Mouse (Mus musculus) gastrocnemius, adult 2 months (tissue): ENCODE results near the gene Ephb2. TPM values are rescaled to one million over a fixed set of nuclear protein-coding genes. Genes with fewer than 3 reads are reported as not detected.

Experiments
- DNase-seq: peaks from one replicate; pipeline ENCODE4 v3.0.0; 2022
- H3K27ac ChIP-seq: fragments of 200-600 bp; 2 replicates; pipeline ENCODE4 v1.8.1; 2022; ENCODE audit warnings: mild to moderate bottlenecking
- H3K4me3 ChIP-seq: fragments of 200-600 bp; 2 replicates; pipeline ENCODE4 v1.8.1; 2022; ENCODE audit warnings: mild to moderate bottlenecking, moderate library complexity
- CTCF ChIP-seq: fragments of 200-600 bp; IDR thresholded peaks from 2 replicates; pipeline ENCODE4 v1.8.1; 2022; ENCODE audit warnings: antibody characterized with exemption, mild to moderate bottlenecking, moderate library complexity
- intact Hi-C: fragments of 180-260 bp; cut with DNase I; formaldehyde crosslinking; loops from one replicate; pipeline ENCODE4 v1.15.1; 2025
- total RNA-seq, 2 experiments: library from RNA; stranded (reverse); gene quantifications; 2 replicates each; pipeline ENCODE4 v1.2.3; 2021

Ephb2 gene
- total RNA-seq, 2 experiments from 2014 or later: 0.26 to 1.9 TPM

DNA sequence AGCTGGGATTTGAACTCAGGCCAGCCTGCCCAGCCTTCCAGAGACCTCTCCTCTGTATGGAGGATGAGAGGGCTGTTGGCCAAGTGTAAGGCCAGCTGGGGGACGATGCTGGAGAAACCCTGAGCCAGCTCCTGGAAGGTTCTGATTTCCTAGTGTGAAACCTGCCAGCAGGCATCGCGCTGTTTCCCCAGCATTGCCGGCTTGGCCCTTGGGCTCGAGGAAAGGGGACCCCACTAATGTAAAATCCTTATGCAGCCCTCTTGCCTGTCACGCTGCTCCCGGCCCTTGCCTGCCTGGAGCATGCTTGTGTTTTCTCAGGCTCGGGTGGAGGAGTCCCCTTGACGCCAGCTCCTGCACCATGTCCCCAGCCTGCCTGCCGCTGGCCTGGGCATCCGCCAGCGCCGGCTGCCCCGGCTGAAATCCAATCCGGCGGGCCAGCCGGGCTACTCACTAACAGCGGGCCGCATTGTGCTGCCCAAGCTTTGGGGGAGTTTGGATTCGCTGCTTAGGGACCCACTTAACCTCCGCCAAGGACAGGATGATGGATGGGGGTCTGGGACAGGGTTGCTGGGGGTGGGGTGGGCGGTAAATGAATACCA lies 52.1 kb downstream of the Ephb2 start:
- DNase-seq: peak; percentile 86
- H3K4me3 ChIP-seq: peak overlapping the region; percentile 58
- TF ChIP-seq CTCF: no peak
- intact Hi-C loops: no loop called here
- peak overlapping the region; percentile 70 for H3K27ac ChIP-seq

DNA sequence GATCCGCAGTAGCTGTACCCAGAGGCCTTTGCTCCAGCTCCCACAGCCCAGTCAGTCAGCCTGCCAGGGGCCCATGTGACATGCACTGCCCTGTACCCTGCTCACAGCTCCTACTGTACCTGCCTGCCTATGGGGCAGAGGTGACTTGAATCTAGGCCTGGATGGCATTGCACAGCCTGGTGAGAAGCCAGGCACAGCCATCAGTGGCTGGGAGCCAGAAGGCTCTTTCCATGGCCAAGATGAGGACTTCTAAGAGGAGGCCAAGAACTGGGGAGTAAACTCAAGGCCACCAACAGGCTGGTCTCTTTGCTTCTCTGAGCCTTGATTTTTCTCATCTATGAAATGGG lies 53.2 kb downstream of the Ephb2 start:
- H3K27ac ChIP-seq: peak overlapping the region; percentile 54; the same call in 1 of the 2 replicates
- H3K4me3 ChIP-seq: no peak overlapping the region
- intact Hi-C loops: no loop called here
- DNase-seq: peak; percentile 37
- TF ChIP-seq CTCF: no peak

DNA sequence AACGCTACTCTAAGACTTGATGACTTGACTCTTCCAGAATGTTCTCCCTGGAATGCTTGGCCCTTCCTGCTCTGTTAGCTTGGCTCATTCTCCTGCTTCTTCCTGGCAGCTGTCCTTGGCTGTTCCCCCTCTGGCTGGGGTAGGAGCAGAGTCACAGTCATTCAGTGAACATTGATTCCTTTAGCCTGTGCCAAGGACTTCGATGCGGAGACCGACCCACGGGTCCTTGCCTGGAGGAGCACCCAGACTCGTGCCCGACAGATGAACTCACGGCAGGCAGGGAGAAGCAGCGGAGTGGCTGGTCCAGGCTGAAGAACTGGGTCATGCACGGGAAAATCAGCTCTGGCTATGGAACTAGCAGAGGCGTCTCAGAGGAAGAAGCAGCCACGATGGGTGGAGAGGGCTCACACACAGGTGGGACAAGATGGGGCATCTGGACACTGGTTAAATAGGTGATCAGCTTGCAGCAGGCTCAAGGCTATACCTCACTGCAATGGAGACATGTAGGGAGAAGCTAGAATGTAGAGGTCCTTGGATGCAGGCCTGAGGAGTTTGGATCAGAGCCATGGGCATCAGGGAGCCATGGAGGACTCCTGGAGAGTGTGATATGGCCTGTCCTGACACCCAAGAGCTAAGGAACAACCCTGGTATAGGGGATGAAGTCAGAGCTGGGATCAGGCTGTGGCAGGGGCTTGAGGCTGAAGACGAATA lies 53.8 kb downstream of the Ephb2 start:
- intact Hi-C loops: no loop called here
- H3K4me3 ChIP-seq: peak overlapping the region; percentile 26
- peak overlapping the region; percentile 54 for H3K27ac ChIP-seq
- TF ChIP-seq CTCF: no peak
- DNase-seq: peak; percentile 79

DNA sequence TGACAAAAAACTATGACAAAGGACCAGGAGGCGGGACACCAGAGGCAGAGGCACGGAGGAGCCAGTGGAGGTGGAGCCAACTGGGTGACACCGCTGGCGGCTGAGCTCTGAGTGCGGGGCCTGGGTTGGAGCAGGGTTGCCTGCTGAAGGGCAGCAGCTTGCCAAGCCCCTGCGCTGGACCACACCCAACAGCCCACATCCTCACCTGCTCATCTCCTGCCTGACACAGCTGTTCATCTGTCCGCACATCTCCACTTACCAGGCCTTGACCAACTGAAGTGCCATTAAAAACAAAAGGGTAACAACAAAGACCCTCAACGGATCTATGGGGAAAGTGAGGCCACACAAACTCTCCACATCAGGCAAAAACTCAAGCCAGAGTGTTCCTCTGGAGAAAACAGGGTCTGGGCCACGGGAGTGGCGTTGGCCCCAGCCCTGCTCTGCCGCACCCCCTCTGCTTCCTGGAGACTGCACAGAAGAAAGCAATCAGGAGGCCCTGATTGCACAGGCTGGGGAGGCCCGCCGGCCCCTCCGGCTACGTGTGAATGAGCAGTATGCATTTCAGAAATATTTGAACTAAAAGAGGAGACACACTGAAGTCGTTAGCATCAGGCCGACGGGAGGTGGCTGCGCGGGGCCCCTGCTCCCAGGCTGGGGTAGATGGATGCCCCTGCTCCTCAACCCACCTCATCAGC lies 55.4 kb downstream of the Ephb2 start:
- H3K4me3 ChIP-seq: no peak overlapping the region
- TF ChIP-seq CTCF: no peak
- peak overlapping the region; percentile 17; the same call in 1 of the 2 replicates for H3K27ac ChIP-seq
- intact Hi-C loops: no loop called here
- DNase-seq: peak; percentile 45

DNA sequence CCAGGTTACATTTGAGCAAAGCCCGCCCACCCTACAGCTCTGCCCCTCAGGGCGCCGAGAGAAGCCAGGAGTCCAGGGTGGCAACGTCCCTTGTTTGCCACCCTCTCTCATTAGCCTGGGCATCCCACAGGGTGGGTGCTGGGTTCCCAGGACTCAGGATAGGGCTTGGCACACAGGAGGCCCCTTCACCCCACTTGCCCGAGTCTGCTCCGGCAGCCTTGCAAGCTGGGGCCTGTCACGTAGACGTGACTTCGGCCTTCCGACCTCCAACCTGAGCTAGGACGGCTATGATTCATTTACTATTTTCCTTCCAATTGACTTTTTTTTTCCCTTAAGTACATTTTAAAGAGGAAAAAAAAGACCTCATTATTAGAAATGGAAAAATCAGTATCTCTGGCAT lies 56.6 kb downstream of the Ephb2 start:
- no peak for TF ChIP-seq CTCF
- intact Hi-C loops: no loop called here
- H3K4me3 ChIP-seq: no peak overlapping the region
- DNase-seq: no peak
- H3K27ac ChIP-seq: no peak overlapping the region

DNA sequence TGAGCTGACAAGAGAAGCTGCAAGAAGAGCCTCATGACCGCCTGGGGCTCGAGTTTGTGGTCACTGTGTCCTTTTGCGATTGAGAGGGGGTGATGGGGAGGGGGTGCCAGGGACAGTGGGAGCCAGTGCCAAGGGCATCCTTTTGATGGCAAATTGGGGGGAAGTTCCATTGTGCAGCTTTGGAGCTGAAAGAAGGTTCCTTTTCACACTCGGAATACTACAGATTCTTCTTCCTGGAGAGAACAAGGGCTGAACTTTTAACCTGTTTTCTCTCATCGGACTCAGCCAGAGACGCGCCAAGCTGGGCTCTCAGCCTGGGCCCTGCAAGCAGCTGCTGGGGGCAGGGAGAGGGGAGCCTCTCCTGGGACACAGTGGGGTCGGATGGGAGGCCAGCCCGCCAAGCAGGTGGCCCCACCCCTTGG lies 59.3 kb downstream of the Ephb2 start:
- Histone ChIP-seq H3K4me3 (no peak overlapping the region), H3K27ac (0 out of 2 replicates have a peak overlapping the region, but pooled peaks have one; percentile 16)
- DNase-seq: peak; percentile 56
- intact Hi-C loops: no loop called here
- TF ChIP-seq CTCF: no peak

DNA sequence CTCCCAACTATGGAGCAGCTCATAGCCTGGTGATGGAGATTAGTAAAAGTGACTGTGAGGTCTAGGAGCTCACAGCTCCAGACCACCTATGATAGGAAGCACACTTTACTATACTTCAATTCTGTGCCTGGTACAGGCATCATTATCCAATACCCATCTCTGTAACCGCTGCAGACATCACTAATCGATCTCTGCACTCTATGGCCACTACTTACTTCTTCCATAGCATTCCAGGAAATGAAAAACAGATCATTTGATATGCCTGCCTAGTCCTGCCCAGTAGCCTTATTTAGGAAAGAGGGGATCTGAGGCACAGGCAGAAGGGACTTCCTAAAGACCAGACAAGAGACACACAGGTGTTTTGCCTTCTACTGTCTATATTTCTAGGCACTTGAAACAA lies 59.9 kb downstream of the Ephb2 start:
- DNase-seq: no peak
- no peak for TF ChIP-seq CTCF
- Histone ChIP-seq H3K27ac (no peak overlapping the region), H3K4me3 (no peak overlapping the region)
- intact Hi-C loops: no loop called here

DNA sequence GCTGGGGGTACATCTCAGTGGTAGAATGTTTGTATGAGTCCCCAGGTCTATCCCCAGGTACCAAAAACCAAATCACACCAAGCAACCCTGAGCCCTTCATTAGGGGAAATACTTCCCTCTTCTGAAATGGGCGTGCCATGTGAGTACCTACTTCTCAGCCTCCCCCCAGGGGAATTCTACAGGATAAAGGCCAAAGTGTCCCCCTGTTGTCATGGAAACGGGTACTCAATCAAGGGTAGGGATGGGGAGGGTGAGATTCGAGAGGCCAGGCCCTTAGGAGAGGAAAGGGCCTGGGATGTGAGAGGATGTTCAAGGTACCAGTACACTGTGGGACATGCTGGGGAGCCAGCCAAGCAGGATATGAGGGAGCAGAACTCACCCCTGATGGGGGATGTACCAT lies 61.6 kb downstream of the Ephb2 start:
- no peak overlapping the region for H3K27ac ChIP-seq
- intact Hi-C loops: no loop called here
- TF ChIP-seq CTCF: no peak
- no peak overlapping the region for H3K4me3 ChIP-seq
- DNase-seq: no peak

DNA sequence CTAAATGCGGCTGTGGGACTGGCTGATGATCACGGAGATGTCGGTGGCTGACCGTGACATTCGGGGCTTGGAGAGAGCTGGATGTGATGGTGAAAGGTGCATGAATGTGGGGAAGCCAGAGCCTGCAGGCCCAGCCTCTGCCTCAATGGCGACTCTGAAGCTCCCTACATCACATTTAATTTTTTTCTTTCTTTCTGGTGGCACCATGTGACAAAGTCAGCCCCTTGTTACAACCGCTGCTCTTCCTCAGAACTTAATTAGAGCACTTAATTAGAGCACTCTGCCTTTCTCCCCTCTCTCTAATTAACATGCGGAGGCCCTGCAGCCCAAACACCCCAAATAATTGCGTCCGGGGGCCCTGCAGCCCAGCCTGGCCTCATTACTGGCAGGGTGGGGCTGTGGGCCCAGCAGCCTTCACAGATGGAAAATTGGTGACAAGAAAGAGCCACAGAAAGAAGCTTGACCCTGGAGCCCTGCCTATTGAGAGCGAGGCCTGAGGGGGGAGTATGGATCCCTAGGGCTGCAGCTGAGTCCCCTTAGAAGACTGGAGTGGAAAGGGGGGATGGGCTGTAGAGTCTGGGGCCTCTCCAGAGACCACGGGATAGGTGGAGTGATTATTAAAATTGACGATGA lies 62.7 kb downstream of the Ephb2 start:
- no peak for TF ChIP-seq CTCF
- DNase-seq: no peak
- intact Hi-C loops: no loop called here

DNA sequence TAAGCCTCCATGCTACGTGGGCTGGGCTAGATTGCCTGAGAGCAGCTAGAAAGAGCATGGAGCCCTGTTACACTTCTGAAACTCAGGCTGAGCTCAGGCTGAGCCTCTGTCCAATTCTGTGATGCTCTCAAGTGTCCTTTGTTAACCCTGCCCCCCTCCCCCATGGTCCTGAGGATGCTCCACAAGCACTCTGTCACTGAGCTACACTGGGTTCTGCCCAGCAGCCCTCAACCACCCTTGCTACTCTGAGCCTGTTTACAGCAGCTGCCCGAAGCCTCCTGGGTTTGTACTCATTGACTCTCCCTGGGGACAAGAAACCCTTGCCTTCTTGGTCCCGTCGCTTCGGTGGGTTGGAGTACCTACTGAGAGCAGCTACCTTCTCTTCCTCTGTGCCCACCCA lies 63.5 kb downstream of the Ephb2 start:
- no peak for DNase-seq
- Histone ChIP-seq H3K4me3 (no peak overlapping the region), H3K27ac (no peak overlapping the region)
- no peak for TF ChIP-seq CTCF
- intact Hi-C loops: no loop called here

More for the DNA sequence above, 62.7 kb downstream of the Ephb2 start:
- Histone ChIP-seq H3K27ac (no peak overlapping the region), H3K4me3 (no peak overlapping the region)

DNA sequence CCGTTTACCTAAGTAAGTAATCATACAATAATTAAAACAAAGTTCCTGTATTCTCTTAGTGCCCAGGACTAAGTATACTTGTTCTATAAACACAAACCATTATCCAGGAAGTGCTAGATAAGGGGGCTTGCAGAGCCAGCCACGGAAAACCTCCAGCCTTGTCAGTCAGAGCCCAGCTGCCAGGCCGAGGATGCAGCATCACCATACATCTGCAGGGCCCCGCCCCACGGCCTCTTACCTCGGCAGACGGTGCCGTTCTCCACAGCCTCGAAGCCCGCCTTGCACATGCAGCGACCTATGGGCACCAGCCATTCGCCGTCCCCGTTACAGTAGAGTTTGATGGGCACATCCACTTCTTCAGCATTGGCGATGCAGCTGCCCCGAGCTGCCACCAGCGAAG lies 65.1 kb downstream of the Ephb2 start:
- intact Hi-C loops: no loop called here
- no peak for TF ChIP-seq CTCF

DNA sequence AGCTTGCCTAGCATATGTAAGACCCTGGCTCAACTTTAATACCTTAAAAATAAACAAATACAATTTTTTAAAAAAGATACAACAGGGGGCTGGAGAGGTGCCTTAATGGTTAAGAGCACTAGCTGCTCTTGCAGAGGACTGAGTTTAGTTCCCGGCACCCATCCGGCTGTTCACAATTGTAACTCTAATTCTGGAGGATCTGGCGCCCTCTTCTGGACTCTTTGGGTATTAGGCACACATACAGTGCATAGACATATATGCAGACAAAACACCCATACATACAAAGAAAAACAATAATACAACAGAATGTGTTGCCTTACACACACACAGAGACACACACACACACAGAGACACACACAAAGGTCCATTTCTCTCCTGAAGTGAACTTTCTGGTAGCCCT lies 67.3 kb downstream of the Ephb2 start:
- DNase-seq: no peak
- H3K4me3 ChIP-seq: no peak overlapping the region
- intact Hi-C loops: no loop called here
- no peak overlapping the region for H3K27ac ChIP-seq
- peak; percentile 26; the same call in 1 of the 2 replicates for TF ChIP-seq CTCF

More for the DNA sequence above, 65.1 kb downstream of the Ephb2 start:
- no peak for DNase-seq
- Histone ChIP-seq H3K4me3 (no peak overlapping the region), H3K27ac (no peak overlapping the region)

DNA sequence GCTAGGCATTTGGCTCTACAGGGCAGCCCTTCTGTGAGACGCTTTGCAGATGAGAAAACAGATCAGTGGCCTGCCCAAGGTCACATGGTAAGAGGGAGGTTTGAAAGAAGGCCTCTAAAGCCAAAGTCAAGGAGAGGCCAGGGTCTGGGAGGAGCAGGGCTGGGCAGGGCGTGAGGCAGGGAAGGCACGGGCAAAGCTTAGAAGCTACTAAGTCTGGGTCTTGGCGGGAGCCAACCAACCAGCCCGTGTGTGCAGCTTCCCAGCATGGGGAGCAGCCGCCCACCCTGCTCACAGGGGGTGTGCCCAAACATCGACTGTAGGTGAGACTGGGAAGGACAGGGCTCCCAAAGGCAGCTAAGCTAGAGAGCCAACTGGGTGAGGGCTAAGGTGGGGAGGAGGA lies 70.7 kb downstream of the Ephb2 start:
- no peak for DNase-seq
- no peak for TF ChIP-seq CTCF
- H3K27ac ChIP-seq: no peak overlapping the region
- no peak overlapping the region for H3K4me3 ChIP-seq
- intact Hi-C loops: no loop called here
